Mouse (Mus musculus) liver, embryonic 14.5 days (tissue): ENCODE measurements around the gene Elmo1. TPM values are rescaled to one million over a fixed set of nuclear protein-coding genes. Genes with fewer than 3 reads are reported as not detected.

Experiments
- ATAC-seq: fragments of 200-750 bp; cut with Nextera tagmentation; 2 replicates; pipeline ENCODE4 v1.8.0; 2017; ENCODE audit warnings: moderate number of reproducible peaks, mild to moderate bottlenecking, moderate library complexity; ENCODE audit not compliant: insufficient read depth
- DNase-seq, 3 experiments: peaks; one replicate each; pipeline ENCODE4 v3.0.0-alpha.2; 2012 to 2013; ENCODE audit warnings: low read depth in 3 of 3, low spot score in 3 of 3
- H3K27ac ChIP-seq: fragments of 300-500 bp; sonication (generic); 2 replicates; pipeline ENCODE4 v1.5.1; 2014; ENCODE audit warnings: moderate library complexity, mild to moderate bottlenecking, control low read depth, inconsistent platforms
- H3K27me3 ChIP-seq: fragments of 300-500 bp; sonication (generic); 2 replicates; pipeline ENCODE4 v1.6.1; 2014; ENCODE audit warnings: mild to moderate bottlenecking, low read length, moderate library complexity; ENCODE audit not compliant: control insufficient read depth, insufficient read depth
- H3K36me3 ChIP-seq: fragments of 300-500 bp; sonication (generic); replicated peaks from 2 replicates; pipeline ENCODE4 v1.6.1; 2014; ENCODE audit warnings: low read depth; ENCODE audit not compliant: control insufficient read depth, insufficient read depth
- H3K4me1 ChIP-seq, 2 experiments: fragments of 200-500 bp in 1 of 2; fragments of 300-500 bp in 1 of 2; sonication (generic) in 1 of 2; replicated peaks; 2 replicates each; pipeline ENCODE4 v1.6.1; 2012 to 2014; ENCODE audit warnings: antibody characterized with exemption in 1 of 2, inconsistent platforms in 1 of 2, low read length in 1 of 2; ENCODE audit not compliant: control insufficient read depth in 2 of 2, insufficient read depth in 2 of 2
- H3K4me2 ChIP-seq: fragments of 300-500 bp; sonication (generic); 2 replicates; pipeline ENCODE4 v1.6.1; 2014; ENCODE audit warnings: low read depth, mild to moderate bottlenecking, control low read depth, moderate library complexity
- H3K4me3 ChIP-seq, 2 experiments: fragments of 200-500 bp in 1 of 2; fragments of 300-500 bp in 1 of 2; sonication (generic) in 1 of 2; 2 replicates each; pipeline ENCODE4 v1.5.1; 2012 to 2014; ENCODE audit warnings: low read depth in 2 of 2, low read length in 2 of 2, mild to moderate bottlenecking in 2 of 2, control low read depth in 1 of 2, inconsistent platforms in 1 of 2, moderate library complexity in 1 of 2; ENCODE audit not compliant: insufficient read depth in 1 of 2
- H3K9ac ChIP-seq: fragments of 300-500 bp; sonication (generic); replicated peaks from 2 replicates; pipeline ENCODE4 v1.6.1; 2014; ENCODE audit warnings: mild to moderate bottlenecking, control low read depth, moderate library complexity
- H3K9me3 ChIP-seq: fragments of 300-500 bp; sonication (generic); 2 replicates; pipeline ENCODE4 v1.6.1; 2016; ENCODE audit warnings: low read length, mixed read lengths; ENCODE audit not compliant: control insufficient read depth
- CTCF ChIP-seq: IDR thresholded peaks from 2 replicates; pipeline ENCODE4 v1.5.1; 2016; ENCODE audit warnings: antibody characterized with exemption, low read depth, control low read depth
- EP300 ChIP-seq: IDR thresholded peaks from 2 replicates; pipeline ENCODE4 v1.6.1; 2016; ENCODE audit warnings: antibody characterized with exemption, low read depth
- WGBS: fragments of 180-500 bp; shearing (Covaris S2); extraction: QIAGEN DNeasy Blood & Tissue Kit; methylation state at CpG from one replicate; pipeline ENCODE4 v1.1.7; 2014; ENCODE audit not compliant: insufficient replicate concordance; 5-methylcytosine and 5-hydroxymethylcytosine counted together
- polyA plus RNA-seq, 2 experiments: library from polyadenylated mRNA; depleted of rRNA in 1 of 2; stranded (reverse) in 1 of 2; unstranded in 1 of 2; fragments of >200 nt; fragmentation: Nextera tagmentation in 1 of 2; extraction: Ambion mirVana in 1 of 2; gene quantifications; 2 replicates each; pipeline versions ENCODE4 v1.2.1 to v1.2.3; 2012 to 2014

Elmo1 gene
- polyA plus RNA-seq, 2 experiments: 3.0 to 3.9 TPM

DNA sequence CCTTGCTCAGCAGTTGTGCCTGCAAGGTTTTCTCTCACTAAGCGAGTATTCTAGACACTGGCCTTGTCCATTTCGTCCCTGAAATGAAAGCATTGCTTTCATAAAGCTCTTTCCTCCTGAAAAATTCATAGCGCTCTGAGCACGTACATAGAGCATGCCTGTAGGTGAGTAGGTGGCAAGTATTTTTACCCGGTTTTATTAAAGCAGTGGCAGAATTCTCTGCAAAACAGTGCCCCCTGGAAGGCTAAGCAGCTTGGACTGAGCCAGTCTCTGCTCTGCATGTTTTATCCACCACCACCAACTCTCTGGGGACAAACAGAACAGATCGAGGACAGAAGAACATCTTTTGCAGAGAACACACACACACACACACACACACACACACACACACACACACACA lies 340.6 kb downstream of the Elmo1 start:
- H3K27me3 ChIP-seq: no peaks in the 10 kb centered on the region
- no peak overlapping the region for H3K4me3 ChIP-seq
- TF ChIP-seq CTCF (no peak), EP300 (no peak)
- H3K9ac ChIP-seq: no peak overlapping the region
- ATAC-seq: no peak
- no peak for DNase-seq
- H3K27ac ChIP-seq: no peak overlapping the region
- no peak overlapping the region for H3K4me2 ChIP-seq
- 61% methylated on average over 6 of the region's 6 CpGs for WGBS
- no peaks in the 10 kb centered on the region for H3K4me1 ChIP-seq
- no peaks in the 10 kb centered on the region for H3K9me3 ChIP-seq
- H3K36me3 ChIP-seq: no peaks in the 10 kb centered on the region

DNA sequence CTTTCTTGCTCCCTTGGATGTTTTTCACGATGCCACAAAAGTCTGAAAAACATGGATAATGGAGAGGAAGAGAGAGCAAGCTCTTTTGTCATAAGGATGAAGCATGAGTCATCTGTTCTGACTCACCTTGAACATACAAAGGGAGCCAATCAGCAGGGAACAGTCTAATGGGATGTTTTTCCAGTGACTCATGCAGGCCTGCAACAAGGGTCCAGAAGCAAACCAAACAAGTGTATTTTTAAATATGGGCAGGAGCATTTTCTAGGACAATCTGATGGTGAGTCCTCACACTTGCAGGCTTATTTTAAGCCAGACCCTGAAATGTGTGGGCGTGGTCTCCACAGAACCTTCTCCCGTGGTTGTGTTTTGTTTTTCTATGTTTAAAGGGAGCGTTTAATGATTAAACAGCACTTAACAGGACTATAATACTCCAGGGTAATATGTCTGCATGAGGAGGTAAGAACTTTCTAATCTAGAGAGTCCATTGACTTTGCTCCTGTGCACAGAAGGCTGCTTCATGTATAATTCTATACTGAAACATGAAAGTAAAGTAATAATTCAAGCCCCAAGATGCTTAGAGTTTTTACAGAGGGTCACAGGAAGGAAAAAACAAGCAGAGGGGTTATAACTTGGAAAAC lies 342.9 kb downstream of the Elmo1 start:
- H3K36me3 ChIP-seq: no peaks in the 10 kb centered on the region
- ATAC-seq (no peak), DNase-seq (no peak)
- no peaks in the 10 kb centered on the region for H3K4me1 ChIP-seq
- H3K9me3 ChIP-seq: no peaks in the 10 kb centered on the region
- H3K27ac ChIP-seq: no peak overlapping the region
- H3K27me3 ChIP-seq: no peaks in the 10 kb centered on the region
- H3K9ac ChIP-seq: no peak overlapping the region
- no peak overlapping the region for H3K4me2 ChIP-seq
- TF ChIP-seq EP300: no peak
- no peak for TF ChIP-seq CTCF
- H3K4me3 ChIP-seq: no peak overlapping the region
- WGBS: 50% methylated on average over 4 of the region's 4 CpGs

DNA sequence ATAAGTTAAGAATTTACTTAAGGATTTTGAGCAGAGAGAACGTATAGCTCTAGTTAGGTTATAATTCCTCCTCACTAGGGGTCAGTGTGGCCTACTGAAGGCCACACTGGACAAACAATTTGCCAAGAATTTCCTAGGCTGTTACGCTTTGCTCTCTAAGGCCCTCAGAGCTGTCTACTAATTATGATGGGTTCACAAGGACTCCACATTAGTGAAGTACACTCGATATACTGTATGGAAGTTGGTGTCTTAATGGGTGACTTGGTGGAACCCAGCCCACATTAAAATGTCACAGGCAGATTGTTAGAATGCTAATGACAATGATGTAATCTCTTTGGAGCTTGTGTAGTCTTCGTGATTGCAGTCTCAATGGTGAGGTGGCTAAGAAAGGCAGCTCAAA lies 343.7 kb downstream of the Elmo1 start:
- TF ChIP-seq CTCF (no peak), EP300 (no peak)
- 57% methylated on average over 4 of the region's 4 CpGs for WGBS
- Histone ChIP-seq H3K9ac (no peak overlapping the region), H3K36me3 (no peaks in the 10 kb centered on the region), H3K4me1 (no peaks in the 10 kb centered on the region), H3K9me3 (no peaks in the 10 kb centered on the region), H3K27ac (no peak overlapping the region), H3K4me2 (no peak overlapping the region), H3K4me3 (no peak overlapping the region), H3K27me3 (no peaks in the 10 kb centered on the region)
- no peak for DNase-seq
- ATAC-seq: no peak

DNA sequence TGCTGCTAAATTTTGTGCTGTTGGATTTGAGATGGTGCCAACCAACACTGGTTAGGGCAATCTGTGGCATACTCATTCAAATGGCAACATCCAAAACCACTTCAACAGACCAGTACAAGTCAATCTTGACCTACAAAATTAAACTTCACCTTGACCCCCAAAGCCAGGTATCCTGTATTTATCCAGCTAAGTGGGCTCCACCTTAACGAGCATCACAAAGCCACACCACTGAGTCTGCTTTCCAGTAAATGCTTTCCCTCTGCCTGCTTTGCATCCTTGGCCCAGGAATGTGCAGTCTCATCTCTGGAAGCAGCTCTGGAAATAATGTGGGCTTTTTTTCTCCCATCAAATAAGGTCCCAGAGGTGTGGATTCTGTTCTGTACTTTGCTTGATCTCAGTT lies 349.1 kb downstream of the Elmo1 start:
- H3K4me3 ChIP-seq: no peak overlapping the region
- no peak for TF ChIP-seq CTCF
- TF ChIP-seq EP300: no peak
- H3K9me3 ChIP-seq: no peaks in the 10 kb centered on the region
- H3K9ac ChIP-seq: no peak overlapping the region
- 66% methylated on average over 1 of the region's 1 CpGs for WGBS
- H3K4me1 ChIP-seq: no peaks in the 10 kb centered on the region
- H3K4me2 ChIP-seq: no peak overlapping the region
- no peak for DNase-seq
- H3K27ac ChIP-seq: no peak overlapping the region
- no peaks in the 10 kb centered on the region for H3K36me3 ChIP-seq
- no peaks in the 10 kb centered on the region for H3K27me3 ChIP-seq
- ATAC-seq: no peak

DNA sequence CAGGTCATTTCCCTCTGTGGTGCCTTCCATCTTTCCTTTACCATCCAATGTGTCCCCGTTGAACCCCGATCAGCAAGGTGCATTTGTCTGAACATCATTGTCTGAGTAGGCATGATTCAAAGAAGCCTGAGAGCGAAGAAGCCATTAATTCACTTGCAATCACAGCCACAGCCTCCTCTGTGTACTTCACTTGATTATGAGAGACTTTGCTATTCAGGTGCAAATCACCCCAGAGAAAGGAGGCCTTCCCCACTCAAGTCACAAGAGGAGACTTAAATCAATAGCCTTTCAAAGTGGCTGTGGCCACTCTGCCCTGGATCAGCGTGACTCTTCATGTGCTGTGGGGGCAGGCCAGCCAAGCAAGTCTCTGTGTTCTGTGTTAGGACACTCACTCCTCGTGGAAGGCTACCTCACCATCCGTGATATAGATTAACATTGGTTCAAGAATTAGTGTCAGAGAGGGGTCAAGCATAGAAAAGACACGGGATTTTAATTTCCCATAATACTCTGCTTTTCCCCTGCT lies 360.5 kb downstream of the Elmo1 start:
- TF ChIP-seq CTCF (no peak), EP300 (no peak)
- DNase-seq (no peak), ATAC-seq (no peak)
- H3K4me3 ChIP-seq: no peak overlapping the region
- H3K4me1 ChIP-seq: no peaks in the 10 kb centered on the region
- no peaks in the 10 kb centered on the region for H3K27me3 ChIP-seq
- WGBS: 66% methylated on average over 7 of the region's 7 CpGs
- no peak overlapping the region for H3K27ac ChIP-seq
- H3K9ac ChIP-seq: no peak overlapping the region
- no peaks in the 10 kb centered on the region for H3K9me3 ChIP-seq
- H3K4me2 ChIP-seq: no peak overlapping the region
- no peaks in the 10 kb centered on the region for H3K36me3 ChIP-seq
